Mouse (Mus musculus) embryonic facial prominence, embryonic 12.5 days (tissue): ENCODE results near the gene Hamp2. TPM values are rescaled to one million over a fixed set of nuclear protein-coding genes. Genes with fewer than 3 reads are reported as not detected.
A peak's percentile ranks its signal among the peaks of the same experiment; 100 is the strongest.
"Not testable (repeated sequence)": the region's sequence is repeated elsewhere in the genome, so short reads cannot be mapped to it uniquely, and the experiment has no call there.

Experiments
- ATAC-seq: fragments of 200-750 bp; cut with Nextera tagmentation; 2 replicates; pipeline ENCODE4 v1.8.0; 2017; ENCODE audit not compliant: insufficient number of reproducible peaks, insufficient read depth, low FRiP score, low TSS enrichment
- H3K27ac ChIP-seq: fragments of 300-500 bp; sonication (generic); 2 replicates; pipeline ENCODE4 v1.5.1; 2016; ENCODE audit warnings: mild to moderate bottlenecking
- H3K27me3 ChIP-seq: fragments of 300-500 bp; sonication (generic); 2 replicates; pipeline ENCODE4 v1.6.1; 2016; ENCODE audit warnings: mild to moderate bottlenecking, moderate library complexity
- H3K36me3 ChIP-seq: fragments of 300-500 bp; sonication (generic); 2 replicates; pipeline ENCODE4 v1.6.1; 2016; ENCODE audit warnings: mild to moderate bottlenecking
- H3K4me1 ChIP-seq: fragments of 300-500 bp; sonication (generic); 2 replicates; pipeline ENCODE4 v1.6.1; 2016
- H3K4me2 ChIP-seq: fragments of 300-500 bp; sonication (generic); replicated peaks from 2 replicates; pipeline ENCODE4 v1.6.1; 2016; ENCODE audit warnings: mild to moderate bottlenecking, moderate library complexity
- H3K4me3 ChIP-seq: fragments of 300-500 bp; sonication (generic); 2 replicates; pipeline ENCODE4 v1.5.1; 2016; ENCODE audit warnings: mild to moderate bottlenecking
- H3K9ac ChIP-seq: fragments of 300-500 bp; sonication (generic); 2 replicates; pipeline ENCODE4 v1.6.1; 2016; ENCODE audit warnings: mild to moderate bottlenecking, moderate library complexity
- H3K9me3 ChIP-seq: fragments of 300-500 bp; sonication (generic); 2 replicates; pipeline ENCODE4 v1.6.1; 2016; ENCODE audit warnings: mild to moderate bottlenecking, moderate library complexity
- WGBS: fragments of 180-500 bp; shearing (Covaris S2); methylation state at CpG from one replicate; pipeline ENCODE4 v1.1.7; 2016; 5-methylcytosine and 5-hydroxymethylcytosine counted together
- polyA plus RNA-seq: library from polyadenylated mRNA; unstranded; fragments of >200 nt; fragmentation: Nextera tagmentation; extraction: Ambion mirVana; gene quantifications from 2 replicates; pipeline ENCODE4 v1.2.1, GENCODE M21; 2016

Hamp2 gene
- polyA plus RNA-seq, result not detected in 2 replicates

DNA sequence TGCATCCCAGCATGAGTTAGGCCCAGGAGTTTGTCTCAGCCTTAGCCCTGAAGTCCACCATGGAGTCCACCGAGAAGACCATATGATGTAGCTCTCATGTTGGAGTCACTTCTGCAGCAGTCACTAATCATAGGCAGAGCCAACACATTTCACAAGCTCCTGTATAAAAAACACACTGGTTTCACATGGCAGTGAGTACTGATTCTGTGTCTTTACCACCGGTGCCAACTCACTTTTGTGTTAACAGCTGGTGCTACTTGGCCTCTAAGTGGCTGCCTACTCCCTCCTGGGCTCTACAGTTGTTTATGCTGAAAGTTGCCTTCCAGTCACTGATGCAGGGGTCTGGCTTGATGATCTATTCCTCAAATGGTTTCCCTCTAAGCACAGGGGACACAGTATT is at the start of gene Hamp2:
Gene Hamp2, minus strand, starts transcription at position 101 of the 400 bp plus-strand sequence.
- not testable (repeated sequence) for H3K4me3 ChIP-seq, ATAC-seq, H3K27ac ChIP-seq, H3K9me3 ChIP-seq, H3K36me3 ChIP-seq, H3K27me3 ChIP-seq, H3K9ac ChIP-seq, H3K4me1 ChIP-seq, H3K4me2 ChIP-seq
- WGBS, result 72% methylated on average over 2 of the region's 2 CpGs

DNA sequence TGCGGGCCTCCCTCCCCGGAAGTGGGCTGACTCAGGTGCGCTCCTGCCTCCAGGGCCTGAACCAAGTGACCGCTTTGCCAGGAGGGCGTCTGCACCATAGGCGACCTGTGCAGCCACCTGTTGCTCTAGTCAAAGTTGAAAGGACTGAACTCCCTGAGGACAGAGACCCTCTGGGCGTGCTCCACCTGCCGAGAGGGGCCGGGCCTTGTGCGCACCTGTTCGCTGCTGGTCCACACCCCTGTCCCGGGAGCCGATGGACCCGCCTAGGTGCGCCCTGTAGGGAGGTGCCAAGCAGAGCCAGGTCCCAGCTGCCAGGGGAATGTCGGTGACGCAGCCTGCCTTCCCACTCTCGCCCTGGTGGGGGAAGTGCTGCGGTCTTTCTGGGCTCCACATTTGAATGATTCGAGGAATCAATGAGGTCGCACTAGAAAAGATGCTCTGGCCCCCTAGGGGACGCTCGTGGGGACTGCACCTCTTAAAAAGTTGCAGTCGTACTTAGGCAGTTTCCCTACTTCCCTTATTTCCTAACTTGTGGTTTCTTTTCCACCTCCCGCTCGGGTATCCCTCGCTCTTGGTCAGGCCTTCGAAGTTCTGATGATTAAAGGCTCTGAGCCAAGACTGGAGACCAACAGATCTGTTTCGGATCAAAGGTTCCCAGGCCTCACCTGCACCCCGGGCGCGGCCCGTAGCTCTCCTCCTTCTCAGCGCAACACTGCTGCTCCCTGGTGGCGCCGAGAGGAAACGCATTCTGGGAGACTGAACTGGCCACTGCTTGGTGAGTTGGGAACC is 49.2 kb upstream of the Hamp2 start, which contains the start of gene Fam187b:
Gene Fam187b, plus strand, starts transcription at position 290 of the 789 bp plus-strand sequence.
- H3K9me3 ChIP-seq, result no peaks in the 10 kb centered on the region
- peak within 1 kb of the TSS; percentile 39 for H3K4me3 ChIP-seq
- H3K27me3 ChIP-seq, result peaks cover 23% of the 10 kb centered on the region
- no peaks in the 10 kb centered on the region for H3K36me3 ChIP-seq
- ATAC-seq, result peak; percentile 80
- under 1% methylated on average over 37 of the region's 37 CpGs for WGBS
- peaks cover 4% of the 10 kb centered on the region; the same call in 1 of the 2 replicates for H3K4me1 ChIP-seq
- no peak within 1 kb of the TSS for H3K27ac ChIP-seq
- H3K4me2 ChIP-seq, result peak within 1 kb of the TSS; percentile 58
- H3K9ac ChIP-seq, result peak within 1 kb of the TSS; percentile 25; the same call in 1 of the 2 replicates

DNA sequence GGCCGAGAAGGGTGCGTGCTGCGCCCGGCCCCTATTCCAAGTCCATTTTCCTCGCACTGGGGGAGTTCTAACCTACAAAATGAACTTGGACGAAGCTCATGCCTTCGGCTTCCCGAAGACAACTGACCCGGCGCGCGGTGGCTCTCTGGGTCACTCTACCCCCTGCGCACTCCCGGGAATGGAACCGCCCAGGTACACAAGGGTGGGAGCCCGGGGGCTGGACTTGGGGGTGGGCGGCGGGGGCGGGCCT is 48.7 kb upstream of the Hamp2 start, which contains the start of gene Lsr:
Gene Lsr, minus strand, starts transcription at position 214 of the 250 bp plus-strand sequence.
- Histone ChIP-seq H3K27ac (no peak within 1 kb of the TSS), H3K9me3 (no peaks in the 10 kb centered on the region), H3K36me3 (no peaks in the 10 kb centered on the region), H3K4me2 (peak within 1 kb of the TSS; percentile 58), H3K27me3 (peaks cover 23% of the 10 kb centered on the region), H3K9ac (peak within 1 kb of the TSS; percentile 25; the same call in 1 of the 2 replicates), H3K4me3 (peak within 1 kb of the TSS; percentile 39), H3K4me1 (peaks cover 4% of the 10 kb centered on the region; the same call in 1 of the 2 replicates)
- ATAC-seq, result peak; percentile 69
- WGBS, result under 1% methylated on average over 19 of the region's 19 CpGs

DNA sequence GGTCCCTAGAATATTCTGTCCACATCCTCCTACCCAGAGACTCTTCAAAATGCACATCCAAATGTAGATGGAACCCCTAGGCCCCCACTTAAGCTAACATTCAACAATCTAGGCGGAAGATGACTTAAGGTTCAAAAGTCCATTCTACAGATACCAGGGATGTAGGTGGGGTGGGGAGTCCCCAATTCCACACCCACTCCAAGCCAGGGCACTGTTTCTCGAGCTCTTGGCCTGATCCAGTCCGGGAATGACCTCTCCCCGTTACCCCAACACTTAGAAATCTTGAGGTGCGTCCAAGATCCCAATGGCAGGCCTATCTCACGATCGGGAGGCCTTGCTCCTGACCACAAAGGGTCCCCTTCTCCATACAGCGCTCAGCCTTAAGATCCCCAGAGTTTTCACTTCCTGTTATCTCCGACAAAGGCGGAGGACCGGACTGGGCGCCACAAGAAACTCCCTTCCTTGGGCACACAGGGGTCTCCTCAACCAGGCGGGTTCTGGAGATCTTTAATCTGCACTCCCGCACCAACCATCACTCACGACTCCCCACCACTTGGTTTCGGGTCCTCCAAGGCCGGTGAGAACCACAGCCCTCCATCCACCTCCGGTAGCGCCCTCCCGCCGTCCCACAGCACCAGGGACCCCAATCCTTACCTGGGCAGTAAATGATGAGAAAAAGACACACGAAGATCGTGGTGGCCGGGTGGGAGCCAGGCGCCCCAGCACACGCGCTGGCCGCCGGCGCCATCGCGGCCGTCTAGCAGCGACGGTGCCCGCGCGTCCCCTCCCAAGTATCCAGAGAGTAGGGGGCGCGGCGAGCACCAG is 48.2 kb upstream of the Hamp2 start:
- Histone ChIP-seq H3K27ac (no peak overlapping the region), H3K36me3 (no peaks in the 10 kb centered on the region), H3K4me3 (peak overlapping the region; percentile 39), H3K4me2 (peak overlapping the region; percentile 58), H3K9me3 (no peaks in the 10 kb centered on the region), H3K4me1 (peaks cover 4% of the 10 kb centered on the region; the same call in 1 of the 2 replicates), H3K9ac (peak overlapping the region; percentile 25; the same call in 1 of the 2 replicates), H3K27me3 (peaks cover 23% of the 10 kb centered on the region)
- 3% methylated on average over 41 of the region's 41 CpGs for WGBS
- no peak for ATAC-seq

DNA sequence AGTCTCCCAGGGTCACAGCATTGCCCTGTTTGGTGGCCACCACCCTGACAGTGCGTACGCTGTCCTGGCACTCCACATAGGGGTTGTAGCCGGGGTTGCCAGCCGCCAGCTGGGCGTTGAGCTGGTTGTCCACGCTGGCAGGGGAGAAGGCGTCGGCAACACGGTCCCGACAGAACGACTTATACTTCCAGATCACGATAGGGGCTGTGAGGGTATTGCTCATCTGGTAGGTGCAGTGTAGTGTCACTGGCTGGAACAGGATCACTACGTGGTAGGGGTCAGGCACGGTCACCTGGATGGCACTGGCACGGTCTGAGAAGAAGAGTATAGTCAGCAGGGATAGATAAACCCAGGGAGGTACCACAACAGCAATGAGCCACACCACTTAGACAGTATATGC is 47.4 kb upstream of the Hamp2 start:
- Histone ChIP-seq H3K9ac (no peak overlapping the region), H3K27me3 (peaks cover 23% of the 10 kb centered on the region), H3K36me3 (no peaks in the 10 kb centered on the region), H3K4me2 (peak overlapping the region; percentile 58), H3K4me3 (0 out of 2 replicates have a peak overlapping the region, but pooled peaks have one; percentile 39), H3K9me3 (no peaks in the 10 kb centered on the region), H3K4me1 (peaks cover 4% of the 10 kb centered on the region; the same call in 1 of the 2 replicates), H3K27ac (no peak overlapping the region)
- 89% methylated on average over 15 of the region's 15 CpGs for WGBS
- ATAC-seq, result no peak

DNA sequence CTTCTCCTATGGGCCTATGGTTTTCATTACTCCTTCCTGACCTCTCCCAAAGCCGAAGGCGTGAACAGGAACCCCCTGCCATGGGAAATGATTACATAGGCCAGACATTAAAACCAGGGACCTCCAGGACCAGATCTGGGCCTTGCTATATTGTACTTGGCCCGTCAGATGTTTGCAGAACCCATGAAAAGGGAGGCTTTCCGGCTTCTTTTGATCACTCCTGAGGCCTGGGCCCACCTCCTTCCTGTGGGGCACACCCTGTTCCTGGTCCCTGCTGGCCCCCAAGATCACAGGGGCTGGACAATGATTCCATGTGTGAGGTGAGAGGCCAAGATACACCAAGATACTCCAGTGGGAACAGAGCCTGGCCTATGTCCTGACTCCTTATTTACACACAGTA is 44.7 kb upstream of the Hamp2 start:
- H3K9ac ChIP-seq, result no peak overlapping the region
- peaks cover 4% of the 10 kb centered on the region; the same call in 1 of the 2 replicates for H3K4me1 ChIP-seq
- H3K9me3 ChIP-seq, result no peaks in the 10 kb centered on the region
- WGBS, result 82% methylated on average over 4 of the region's 4 CpGs
- no peak overlapping the region for H3K4me2 ChIP-seq
- 0 out of 2 replicates have a peak, but pooled peaks cover 4% of the 10 kb centered on the region for H3K36me3 ChIP-seq
- H3K27ac ChIP-seq, result no peak overlapping the region
- no peak for ATAC-seq
- peaks cover 23% of the 10 kb centered on the region for H3K27me3 ChIP-seq
- no peak overlapping the region for H3K4me3 ChIP-seq

DNA sequence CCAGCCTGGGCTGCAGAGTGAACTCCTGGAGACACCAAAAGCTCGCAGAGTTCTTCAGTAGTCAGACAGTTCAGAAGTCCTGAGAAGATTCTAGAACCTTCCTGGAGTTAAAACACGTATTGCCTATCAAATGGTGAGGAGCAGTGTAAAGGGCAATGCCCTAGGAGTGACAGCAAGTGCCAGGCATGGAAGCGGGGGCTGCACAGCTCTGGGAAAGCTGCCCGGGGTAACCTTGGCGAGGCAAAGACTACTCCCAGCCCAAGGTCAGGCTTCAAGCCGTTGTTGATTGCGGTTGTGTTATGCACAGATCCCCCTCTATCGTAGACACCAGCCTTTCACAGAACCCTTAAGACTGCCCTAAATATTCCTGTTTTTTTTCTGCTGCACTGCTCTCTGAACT is 44.1 kb upstream of the Hamp2 start:
- peaks cover 4% of the 10 kb centered on the region; the same call in 1 of the 2 replicates for H3K4me1 ChIP-seq
- no peak overlapping the region for H3K27ac ChIP-seq
- no peak overlapping the region for H3K4me2 ChIP-seq
- 0 out of 2 replicates have a peak, but pooled peaks cover 4% of the 10 kb centered on the region for H3K36me3 ChIP-seq
- no peak for ATAC-seq
- WGBS, result 90% methylated on average over 8 of the region's 8 CpGs
- H3K27me3 ChIP-seq, result peaks cover 20% of the 10 kb centered on the region
- H3K9me3 ChIP-seq, result no peaks in the 10 kb centered on the region
- no peak overlapping the region for H3K4me3 ChIP-seq
- H3K9ac ChIP-seq, result no peak overlapping the region

DNA sequence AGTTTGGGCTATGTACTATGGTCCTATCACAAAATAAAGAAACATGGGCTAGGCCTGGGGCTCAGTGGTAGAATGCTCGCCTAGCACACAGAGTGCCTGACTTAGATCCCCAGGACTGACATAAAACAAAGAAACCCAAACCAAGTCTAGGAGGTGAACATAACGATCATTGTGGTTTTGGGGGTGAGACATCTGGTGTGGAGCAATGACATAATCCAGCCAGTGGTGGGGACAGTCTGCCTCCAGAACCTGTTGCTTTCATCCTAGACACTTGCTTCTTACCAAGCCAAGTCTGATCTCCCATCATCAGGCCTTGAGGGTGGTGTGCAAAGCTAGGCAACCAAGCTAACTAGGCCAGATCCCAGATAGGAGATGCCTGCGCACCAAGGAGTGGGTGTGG is 42.2 kb upstream of the Hamp2 start:
- no peak overlapping the region for H3K9ac ChIP-seq
- no peaks in the 10 kb centered on the region for H3K9me3 ChIP-seq
- ATAC-seq, result no peak
- H3K4me3 ChIP-seq, result no peak overlapping the region
- H3K27me3 ChIP-seq, result peaks cover under 1% of the 10 kb centered on the region; the same call in 1 of the 2 replicates
- H3K4me2 ChIP-seq, result no peak overlapping the region
- H3K36me3 ChIP-seq, result 0 out of 2 replicates have a peak, but pooled peaks cover 4% of the 10 kb centered on the region
- H3K4me1 ChIP-seq, result no peaks in the 10 kb centered on the region
- H3K27ac ChIP-seq, result no peak overlapping the region
- WGBS, result 68% methylated on average over 3 of the region's 3 CpGs

DNA sequence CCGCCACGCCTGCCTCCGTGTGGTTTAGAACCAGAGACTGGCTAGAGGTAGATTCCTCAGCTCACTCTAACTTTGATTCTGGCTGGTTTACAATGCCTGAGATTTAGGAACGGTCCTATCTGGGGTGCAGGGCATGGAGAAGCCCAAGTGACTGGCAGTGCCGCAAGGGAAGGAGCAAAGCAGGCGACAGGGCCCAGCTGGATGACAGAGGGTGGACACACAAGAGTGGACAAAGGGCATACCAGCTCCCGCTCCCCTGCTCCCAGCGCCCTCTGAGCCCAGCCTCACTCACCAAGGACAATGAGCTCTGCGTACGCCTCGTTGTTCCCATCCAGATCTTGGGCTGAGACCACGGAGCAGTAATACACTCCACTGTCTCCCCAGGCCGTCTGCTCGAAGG is 41.2 kb upstream of the Hamp2 start:
- no peak for ATAC-seq
- Histone ChIP-seq H3K36me3 (0 out of 2 replicates have a peak, but pooled peaks cover 4% of the 10 kb centered on the region), H3K4me1 (no peaks in the 10 kb centered on the region), H3K9ac (no peak overlapping the region), H3K4me2 (no peak overlapping the region), H3K27ac (no peak overlapping the region), H3K9me3 (no peaks in the 10 kb centered on the region), H3K27me3 (no peaks in the 10 kb centered on the region), H3K4me3 (no peak overlapping the region)
- WGBS, result 84% methylated on average over 14 of the region's 14 CpGs

DNA sequence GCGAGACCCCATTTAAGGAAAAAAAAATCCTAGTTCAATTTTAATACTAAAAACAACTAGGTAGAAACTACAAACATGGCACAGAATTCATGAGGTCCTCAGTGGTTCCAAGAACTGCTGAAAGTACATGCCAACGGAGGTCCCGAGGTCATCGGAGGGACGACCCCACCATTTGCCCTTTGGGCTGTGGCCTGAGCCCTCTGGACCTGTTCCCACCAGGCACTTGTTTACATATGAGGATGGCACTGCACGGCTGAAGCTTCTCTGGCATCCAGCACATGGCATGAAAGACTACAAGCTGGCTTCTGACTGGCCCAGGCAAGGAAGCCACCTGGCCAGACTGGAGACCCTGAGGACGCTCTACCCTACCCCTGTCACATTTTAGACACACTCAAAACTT is 39.9 kb upstream of the Hamp2 start:
- ATAC-seq, result no peak
- Histone ChIP-seq H3K4me2 (no peak overlapping the region), H3K36me3 (peaks cover 7% of the 10 kb centered on the region; the same call in 1 of the 2 replicates), H3K4me1 (no peaks in the 10 kb centered on the region), H3K9ac (no peak overlapping the region), H3K27me3 (no peaks in the 10 kb centered on the region), H3K27ac (no peak overlapping the region), H3K4me3 (no peak overlapping the region), H3K9me3 (no peaks in the 10 kb centered on the region)
- WGBS, result 89% methylated on average over 7 of the region's 7 CpGs

DNA sequence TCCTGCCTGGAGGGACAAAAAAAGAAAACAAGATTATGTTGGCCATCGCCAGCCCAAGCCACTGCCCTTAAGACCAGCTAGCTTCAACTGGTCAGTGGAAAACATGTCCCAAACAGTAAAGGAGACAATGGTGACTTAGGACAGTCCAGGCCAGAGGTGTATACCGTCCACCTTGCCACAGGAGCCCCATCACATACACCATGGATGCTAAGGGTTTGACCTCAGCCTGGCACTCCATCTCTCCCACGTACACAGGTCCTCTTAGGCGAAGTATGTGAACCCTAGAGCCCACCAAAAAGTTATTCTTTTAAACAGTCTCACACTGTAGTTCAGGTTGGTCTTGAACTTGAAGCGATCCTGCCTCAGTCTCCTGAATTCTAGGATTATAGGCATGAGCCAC is 38.4 kb upstream of the Hamp2 start:
- no peak overlapping the region for H3K4me2 ChIP-seq
- no peaks in the 10 kb centered on the region for H3K9me3 ChIP-seq
- no peak overlapping the region for H3K4me3 ChIP-seq
- no peaks in the 10 kb centered on the region for H3K27me3 ChIP-seq
- peaks cover 18% of the 10 kb centered on the region; the same call in 1 of the 2 replicates for H3K36me3 ChIP-seq
- no peak overlapping the region for H3K9ac ChIP-seq
- WGBS, result 94% methylated on average over 5 of the region's 5 CpGs
- no peak overlapping the region for H3K27ac ChIP-seq
- no peak for ATAC-seq
- H3K4me1 ChIP-seq, result peaks cover 7% of the 10 kb centered on the region; the same call in 1 of the 2 replicates
